Mouse (Mus musculus) megakaryocyte, embryonic 14.5 days (primary cell): ENCODE data around the gene Acsl3. TPM values are rescaled to one million over a fixed set of nuclear protein-coding genes. Genes with fewer than 3 reads are reported as not detected.

ENCODE experiments used
- H3K27me3 ChIP-seq: replicated peaks from 2 replicates; pipeline ENCODE3; 2012; ENCODE audit warnings: inconsistent platforms
- H3K36me3 ChIP-seq: replicated peaks from 2 replicates; pipeline ENCODE3; 2012; ENCODE audit warnings: low read length, inconsistent platforms, mixed read lengths
- H3K4me1 ChIP-seq: 2 replicates; pipeline ENCODE4 v1.6.1; 2012; ENCODE audit warnings: inconsistent platforms
- H3K4me3 ChIP-seq: replicated peaks from 2 replicates; pipeline ENCODE3; 2012; ENCODE audit warnings: moderate library complexity, mild to moderate bottlenecking, inconsistent platforms
- H3K9me3 ChIP-seq: 2 replicates; pipeline ENCODE4 v1.6.1; 2012; ENCODE audit warnings: inconsistent platforms
- FLI1 ChIP-seq: IDR thresholded peaks from 2 replicates; pipeline ENCODE4 v1.6.1; 2012; ENCODE audit warnings: low read length, inconsistent platforms, mixed read lengths
- GATA1 ChIP-seq: IDR thresholded peaks from 3 replicates; pipeline ENCODE4 v1.6.1; 2012; ENCODE audit warnings: mixed read lengths, low read length, inconsistent platforms, borderline replicate concordance
- polyA plus RNA-seq: library from polyadenylated mRNA; stranded (reverse); fragments of >175 nt; gene quantifications from 2 replicates; pipeline ENCODE4 v1.2.3, GENCODE M21; 2012; ENCODE audit warnings: low replicate concordance; ENCODE audit not compliant: insufficient read depth

Gene Acsl3
- polyA plus RNA-seq, 1 experiment = 3.3 TPM

GRCm38 (mm10) chr1:78649269-78650061, 8.2 kb upstream of the Acsl3 start:
- H3K9me3 ChIP-seq = no peaks in the 10 kb centered on the region
- no peak overlapping the region for H3K4me3 ChIP-seq
- peaks cover 7% of the 10 kb centered on the region for H3K4me1 ChIP-seq
- H3K36me3 ChIP-seq = no peaks in the 10 kb centered on the region
- H3K27me3 ChIP-seq = peaks cover 1% of the 10 kb centered on the region
- TF ChIP-seq GATA1 (no peak), FLI1 (no peak)

- no peaks in the 10 kb centered on the region for H3K27me3 ChIP-seq
- TF ChIP-seq GATA1 = no peak
- no peak for TF ChIP-seq FLI1
- no peak overlapping the region for H3K4me3 ChIP-seq
- H3K36me3 ChIP-seq = no peaks in the 10 kb centered on the region
- peaks cover 32% of the 10 kb centered on the region for H3K4me1 ChIP-seq
- H3K9me3 ChIP-seq = no peaks in the 10 kb centered on the region
These were observed 1.2 kb upstream of the Acsl3 start for GRCm38 (mm10) chr1:78656472-78656871.

- no peaks in the 10 kb centered on the region for H3K36me3 ChIP-seq
- peaks cover 36% of the 10 kb centered on the region for H3K4me1 ChIP-seq
- H3K9me3 ChIP-seq = no peaks in the 10 kb centered on the region
- no peaks in the 10 kb centered on the region for H3K27me3 ChIP-seq
- peak overlapping the region; percentile 98 for H3K4me3 ChIP-seq
- TF ChIP-seq FLI1 = no peak
- TF ChIP-seq GATA1 = no peak
These were observed 500 bp upstream of the Acsl3 start for GRCm38 (mm10) chr1:78657021-78657629.

DNA sequence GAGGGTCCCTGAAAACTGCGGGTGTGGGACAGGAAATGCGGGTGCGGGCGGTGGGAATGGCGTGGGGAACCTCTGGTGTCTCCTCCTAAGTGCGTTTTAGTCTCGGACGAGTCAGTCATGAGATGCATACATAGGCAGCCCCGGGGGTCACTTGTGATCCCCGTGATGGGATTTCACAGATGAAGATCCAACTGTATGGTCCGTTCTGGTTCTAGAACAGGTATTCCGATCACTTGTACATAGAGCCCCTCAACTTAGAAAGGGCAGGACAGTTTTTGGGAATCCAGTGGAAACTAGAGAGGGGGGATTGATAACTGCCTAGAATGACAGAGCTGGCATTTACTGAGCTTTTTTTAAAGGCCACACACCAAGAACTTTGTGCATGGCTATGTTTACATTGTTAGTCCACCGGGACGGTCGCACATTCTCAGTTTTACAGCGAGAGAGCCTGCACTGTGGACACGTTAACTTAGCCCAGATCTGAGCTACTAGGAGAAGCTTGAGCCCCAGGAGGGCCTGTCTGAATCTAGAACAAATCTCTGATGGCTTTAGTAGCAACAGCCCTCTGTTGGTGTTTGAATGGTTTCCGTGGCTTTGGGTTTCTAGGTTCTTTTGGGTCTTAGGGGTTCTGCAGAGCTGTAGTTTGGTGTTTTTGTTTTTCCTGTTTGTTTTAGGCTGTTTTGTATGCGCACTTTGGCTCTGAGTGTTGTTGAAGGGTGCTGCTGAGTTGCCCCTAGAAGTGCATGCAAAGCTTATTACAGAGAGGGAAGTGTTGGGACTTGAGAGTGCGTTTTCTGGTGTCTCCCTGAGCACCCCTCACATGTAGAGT, 1.0 kb downstream of the Acsl3 start:
- Histone ChIP-seq H3K9me3 (no peaks in the 10 kb centered on the region), H3K36me3 (peaks cover 4% of the 10 kb centered on the region), H3K4me1 (peaks cover 46% of the 10 kb centered on the region), H3K27me3 (no peaks in the 10 kb centered on the region), H3K4me3 (peak overlapping the region; percentile 98)
- TF ChIP-seq FLI1 (no peak), GATA1 (no peak)

- TF ChIP-seq GATA1 (no peak), FLI1 (no peak)
- H3K36me3 ChIP-seq = peaks cover 11% of the 10 kb centered on the region
- H3K4me1 ChIP-seq = peaks cover 53% of the 10 kb centered on the region
- no peaks in the 10 kb centered on the region for H3K9me3 ChIP-seq
- H3K27me3 ChIP-seq = no peaks in the 10 kb centered on the region
- peak overlapping the region; percentile 98 for H3K4me3 ChIP-seq
These were observed 1.7 kb downstream of the Acsl3 start for GRCm38 (mm10) chr1:78659270-78659823.

GRCm38 (mm10) chr1:78664326-78664725, 6.7 kb downstream of the Acsl3 start:
- no peak overlapping the region for H3K4me3 ChIP-seq
- no peaks in the 10 kb centered on the region for H3K9me3 ChIP-seq
- TF ChIP-seq GATA1 (no peak), FLI1 (no peak)
- peaks cover 72% of the 10 kb centered on the region for H3K4me1 ChIP-seq
- peaks cover 59% of the 10 kb centered on the region for H3K36me3 ChIP-seq
- H3K27me3 ChIP-seq = no peaks in the 10 kb centered on the region

- peaks cover 56% of the 10 kb centered on the region for H3K4me1 ChIP-seq
- no peak overlapping the region for H3K4me3 ChIP-seq
- TF ChIP-seq FLI1 (no peak), GATA1 (no peak)
- H3K27me3 ChIP-seq = no peaks in the 10 kb centered on the region
- H3K36me3 ChIP-seq = peaks cover 64% of the 10 kb centered on the region
- H3K9me3 ChIP-seq = no peaks in the 10 kb centered on the region
These were observed 8.4 kb downstream of the Acsl3 start for GRCm38 (mm10) chr1:78665954-78666499.

- no peaks in the 10 kb centered on the region for H3K27me3 ChIP-seq
- H3K9me3 ChIP-seq = no peaks in the 10 kb centered on the region
- H3K36me3 ChIP-seq = peaks cover 64% of the 10 kb centered on the region
- H3K4me3 ChIP-seq = no peak overlapping the region
- TF ChIP-seq GATA1 (no peak), FLI1 (no peak)
- peaks cover 51% of the 10 kb centered on the region for H3K4me1 ChIP-seq
These were observed 9.0 kb downstream of the Acsl3 start for GRCm38 (mm10) chr1:78666585-78666984.

GRCm38 (mm10) chr1:78682291-78682690, 24.7 kb downstream of the Acsl3 start:
- Histone ChIP-seq H3K27me3 (no peaks in the 10 kb centered on the region), H3K36me3 (peaks cover 39% of the 10 kb centered on the region), H3K9me3 (no peaks in the 10 kb centered on the region), H3K4me1 (peaks cover 18% of the 10 kb centered on the region), H3K4me3 (no peak overlapping the region)
- no peak for TF ChIP-seq GATA1
- TF ChIP-seq FLI1 = no peak
